Mouse (Mus musculus) kidney, postnatal 0 days (tissue): ENCODE data around the gene Tet1. TPM values are rescaled to one million over a fixed set of nuclear protein-coding genes. Genes with fewer than 3 reads are reported as not detected.

ENCODE experiments used
- ATAC-seq: fragments of 200-750 bp; cut with Nextera tagmentation; replicated peaks from 2 replicates; pipeline ENCODE4 v1.8.0; 2017; ENCODE audit warnings: low read depth, moderate number of reproducible peaks, moderate TSS enrichment, moderate library complexity; ENCODE audit not compliant: low FRiP score
- DNase-seq: peaks from one replicate; pipeline ENCODE4 v3.0.0-alpha.2; 2016; ENCODE audit warnings: low spot score
- H3K27ac ChIP-seq: fragments of 300-500 bp; sonication (generic); 2 replicates; pipeline ENCODE4 v1.5.1; 2014; ENCODE audit warnings: mild to moderate bottlenecking
- H3K27me3 ChIP-seq: fragments of 300-500 bp; sonication (generic); 2 replicates; pipeline ENCODE4 v1.6.1; 2014; ENCODE audit warnings: low read length, mixed read lengths; ENCODE audit not compliant: insufficient read depth
- H3K36me3 ChIP-seq: fragments of 300-500 bp; sonication (generic); 2 replicates; pipeline ENCODE4 v1.6.1; 2014; ENCODE audit warnings: low read length, mixed read lengths; ENCODE audit not compliant: insufficient read depth
- H3K4me1 ChIP-seq: fragments of 300-500 bp; sonication (generic); replicated peaks from 2 replicates; pipeline ENCODE4 v1.6.1; 2014; ENCODE audit warnings: antibody characterized with exemption, low read length, mixed read lengths; ENCODE audit not compliant: insufficient read depth
- H3K4me2 ChIP-seq: fragments of 300-500 bp; sonication (generic); 2 replicates; pipeline ENCODE4 v1.6.1; 2014; ENCODE audit warnings: mild to moderate bottlenecking, low read length, moderate library complexity, mixed read lengths
- H3K4me3 ChIP-seq: fragments of 300-500 bp; sonication (generic); replicated peaks from 2 replicates; pipeline ENCODE4 v1.5.1; 2014; ENCODE audit warnings: low read depth, low read length
- H3K9ac ChIP-seq: fragments of 300-500 bp; sonication (generic); 2 replicates; pipeline ENCODE4 v1.6.1; 2014; ENCODE audit warnings: low read depth, low read length
- H3K9me3 ChIP-seq: fragments of 300-500 bp; sonication (generic); replicated peaks from 2 replicates; pipeline ENCODE4 v1.6.1; 2016; ENCODE audit warnings: low read length, inconsistent platforms, mixed read lengths
- CTCF ChIP-seq: IDR thresholded peaks from 2 replicates; pipeline ENCODE4 v1.5.1; 2016; ENCODE audit warnings: antibody characterized with exemption, low read depth, mild to moderate bottlenecking, moderate library complexity
- WGBS: fragments of 180-500 bp; shearing (Covaris S2); extraction: QIAGEN DNeasy Blood & Tissue Kit; methylation state at CpG from one replicate; pipeline ENCODE4 v1.1.7; 2014; 5-methylcytosine and 5-hydroxymethylcytosine counted together
- polyA plus RNA-seq: library from polyadenylated mRNA; unstranded; fragments of >200 nt; fragmentation: Nextera tagmentation; extraction: Ambion mirVana; gene quantifications from 2 replicates; pipeline ENCODE4 v1.2.1, GENCODE M21; 2015

Tet1 gene
- polyA plus RNA-seq, 1 experiment from 2014 or later = 17.3 TPM

DNA sequence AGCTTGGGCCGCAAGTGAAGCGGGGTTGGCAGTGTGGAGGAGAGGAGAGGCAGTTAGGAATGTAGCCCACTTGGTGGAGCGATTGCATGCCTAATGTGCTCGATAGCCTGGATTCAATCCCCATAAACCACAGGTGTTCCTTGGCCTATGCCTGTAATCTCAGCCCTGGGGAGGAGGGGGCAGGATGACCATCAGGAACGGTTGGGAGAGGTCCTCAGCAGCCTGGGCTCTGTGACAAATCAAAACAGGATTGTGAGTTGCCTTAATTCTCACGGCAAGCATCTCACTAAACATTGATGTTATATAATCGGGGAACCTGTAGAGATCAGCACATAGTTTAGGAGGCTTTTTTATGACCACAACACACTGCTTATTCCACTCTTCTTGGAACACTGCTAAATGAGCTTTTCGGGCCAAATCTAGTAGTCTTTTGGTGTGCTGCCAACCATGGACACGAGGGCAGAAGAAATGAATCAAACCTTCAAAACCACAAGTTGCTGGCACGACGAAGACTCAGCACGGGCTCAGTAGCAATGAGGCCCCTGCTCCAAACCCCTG, 61.6 kb downstream of the Tet1 start:
- no peak for ATAC-seq
- Histone ChIP-seq H3K4me1 (peaks cover 11% of the 10 kb centered on the region; the same call in 1 of the 2 replicates), H3K36me3 (no peaks in the 10 kb centered on the region), H3K27ac (no peak overlapping the region), H3K4me3 (no peak overlapping the region), H3K9me3 (no peaks in the 10 kb centered on the region), H3K4me2 (no peak overlapping the region), H3K27me3 (no peaks in the 10 kb centered on the region), H3K9ac (no peak overlapping the region)
- peak; percentile 65 for DNase-seq
- TF ChIP-seq CTCF = peak; percentile 52
- 39% methylated on average over 12 of the region's 12 CpGs for WGBS

DNA sequence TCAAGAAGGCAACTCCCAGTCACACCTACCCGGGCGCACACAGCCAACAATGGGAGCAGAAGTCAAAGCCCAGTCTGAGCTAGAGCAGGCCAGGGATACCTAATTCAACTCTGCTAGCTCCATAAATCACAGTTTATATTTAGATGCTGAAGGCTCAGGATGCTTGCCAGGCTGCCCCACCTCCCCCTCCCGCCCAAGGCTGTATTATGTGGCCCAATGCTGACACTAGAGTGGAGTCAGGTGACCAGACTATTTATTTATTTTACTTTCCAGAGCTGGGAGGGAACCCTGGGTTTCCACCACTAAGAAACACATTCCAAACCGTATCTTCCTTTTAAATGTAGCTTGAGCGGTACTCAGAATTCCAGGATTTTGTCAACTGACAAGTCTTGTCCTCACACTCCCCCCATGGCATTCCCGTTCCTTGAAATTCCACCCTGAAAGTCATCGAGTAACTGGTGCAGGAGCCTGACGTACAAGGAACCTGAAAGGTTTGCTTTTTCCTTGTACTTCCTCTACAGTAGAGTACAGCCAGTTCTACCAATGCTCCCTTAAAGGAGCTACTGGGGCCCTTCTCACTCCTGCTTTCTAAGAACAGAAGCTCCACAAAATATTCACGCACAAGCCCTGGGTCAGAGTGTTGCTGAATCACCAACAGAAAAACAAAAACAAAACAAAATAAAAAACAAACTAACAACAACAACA, 64.9 kb downstream of the Tet1 start:
- H3K4me2 ChIP-seq = peak overlapping the region; percentile 34
- peak; percentile 93 for ATAC-seq
- H3K9ac ChIP-seq = no peak overlapping the region
- WGBS = 16% methylated on average over 9 of the region's 9 CpGs
- peaks cover 13% of the 10 kb centered on the region; the same call in 1 of the 2 replicates for H3K4me1 ChIP-seq
- peaks cover 11% of the 10 kb centered on the region for H3K36me3 ChIP-seq
- no peak overlapping the region for H3K4me3 ChIP-seq
- DNase-seq = peak; percentile 95
- no peak for TF ChIP-seq CTCF
- H3K9me3 ChIP-seq = no peaks in the 10 kb centered on the region
- H3K27me3 ChIP-seq = no peaks in the 10 kb centered on the region
- H3K27ac ChIP-seq = peak overlapping the region; percentile 86

DNA sequence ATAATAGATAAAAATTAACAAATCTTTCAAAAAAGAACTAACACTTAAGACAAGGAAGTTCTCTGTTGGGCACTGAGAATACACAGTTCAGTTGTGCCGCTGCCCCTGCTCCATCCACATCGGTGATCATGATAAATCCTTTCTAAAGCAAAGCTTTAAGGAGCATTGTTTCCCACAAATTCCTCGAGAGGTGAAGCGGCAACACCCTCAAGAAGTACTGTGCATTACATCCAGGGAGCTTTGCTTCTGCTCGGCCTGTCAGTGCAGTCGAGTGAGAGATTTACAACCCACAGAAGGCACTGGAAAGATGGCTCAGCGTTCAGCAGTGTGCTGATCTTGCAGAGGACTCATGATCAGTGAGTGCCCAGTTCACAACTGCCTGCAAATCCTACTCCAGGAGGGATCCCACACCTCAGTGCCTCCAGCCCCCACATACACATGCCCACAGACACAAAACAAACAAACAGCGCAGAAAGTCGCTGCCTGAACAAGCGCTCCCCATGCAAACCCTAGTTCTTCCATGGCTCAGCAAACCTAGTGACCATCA, 66.8 kb downstream of the Tet1 start:
- 42% methylated on average over 10 of the region's 10 CpGs for WGBS

DNA sequence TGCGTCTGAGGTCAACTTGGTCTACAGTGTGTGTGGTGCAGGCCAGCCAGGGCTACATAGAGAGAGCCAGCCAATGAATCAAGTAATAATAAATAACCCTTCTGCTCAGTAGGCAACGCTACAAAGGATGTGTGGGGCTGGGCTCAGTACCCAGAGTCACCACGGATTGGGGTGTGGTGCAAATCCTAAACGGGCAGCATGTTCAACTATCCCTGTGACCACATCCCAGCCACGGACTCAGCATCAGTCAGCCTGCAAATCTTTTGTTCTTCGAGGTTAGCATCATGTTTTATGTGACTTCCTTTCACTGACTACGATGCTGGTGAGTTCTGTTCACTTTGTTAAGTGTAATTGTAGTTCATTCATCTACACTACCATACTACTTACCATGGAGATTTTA, 68.1 kb downstream of the Tet1 start:
- Histone ChIP-seq H3K4me1 (peaks cover 13% of the 10 kb centered on the region; the same call in 1 of the 2 replicates), H3K9me3 (no peaks in the 10 kb centered on the region), H3K4me2 (no peak overlapping the region), H3K27ac (no peak overlapping the region), H3K9ac (no peak overlapping the region), H3K4me3 (no peak overlapping the region), H3K27me3 (no peaks in the 10 kb centered on the region), H3K36me3 (peaks cover 18% of the 10 kb centered on the region)
- no peak for TF ChIP-seq CTCF
- ATAC-seq (no peak), DNase-seq (no peak)
- WGBS = 92% methylated on average over 7 of the region's 7 CpGs

More for the DNA sequence above, 66.8 kb downstream of the Tet1 start:
- H3K36me3 ChIP-seq = peaks cover 18% of the 10 kb centered on the region
- H3K4me2 ChIP-seq = no peak overlapping the region
- no peak overlapping the region for H3K27ac ChIP-seq
- no peak overlapping the region for H3K9ac ChIP-seq
- TF ChIP-seq CTCF = no peak
- no peak overlapping the region for H3K4me3 ChIP-seq
- peaks cover 13% of the 10 kb centered on the region; the same call in 1 of the 2 replicates for H3K4me1 ChIP-seq
- DNase-seq (peak; percentile 44), ATAC-seq (peak; percentile 59; the same call in 1 of the 2 replicates)
- H3K9me3 ChIP-seq = no peaks in the 10 kb centered on the region
- H3K27me3 ChIP-seq = no peaks in the 10 kb centered on the region

DNA sequence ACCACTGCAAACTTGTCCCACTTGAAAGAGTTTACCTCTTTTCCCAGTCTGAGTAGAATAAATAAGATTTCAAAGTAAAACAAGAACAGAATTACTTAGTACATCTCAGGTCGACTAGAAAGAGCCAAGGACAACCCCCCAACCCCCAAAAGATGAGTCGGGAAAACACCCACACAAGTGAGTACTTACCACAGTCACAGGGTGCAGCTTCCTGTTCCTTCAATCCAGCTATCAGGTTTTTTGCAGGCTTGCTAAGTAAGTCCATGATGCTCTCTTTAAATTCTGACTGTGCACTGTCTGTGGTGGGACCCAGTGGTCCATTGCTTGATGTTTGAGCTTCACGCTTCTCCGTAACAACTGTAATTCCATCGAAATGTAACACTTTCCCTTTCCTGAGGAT, 70.8 kb downstream of the Tet1 start:
- no peaks in the 10 kb centered on the region for H3K9me3 ChIP-seq
- TF ChIP-seq CTCF = no peak
- WGBS = 93% methylated on average over 5 of the region's 5 CpGs
- H3K27ac ChIP-seq = no peak overlapping the region
- no peak overlapping the region for H3K9ac ChIP-seq
- ATAC-seq (no peak), DNase-seq (no peak)
- no peaks in the 10 kb centered on the region for H3K27me3 ChIP-seq
- no peak overlapping the region for H3K4me3 ChIP-seq
- peaks cover 18% of the 10 kb centered on the region for H3K36me3 ChIP-seq
- H3K4me1 ChIP-seq = 0 out of 2 replicates have a peak, but pooled peaks cover 3% of the 10 kb centered on the region
- H3K4me2 ChIP-seq = no peak overlapping the region

DNA sequence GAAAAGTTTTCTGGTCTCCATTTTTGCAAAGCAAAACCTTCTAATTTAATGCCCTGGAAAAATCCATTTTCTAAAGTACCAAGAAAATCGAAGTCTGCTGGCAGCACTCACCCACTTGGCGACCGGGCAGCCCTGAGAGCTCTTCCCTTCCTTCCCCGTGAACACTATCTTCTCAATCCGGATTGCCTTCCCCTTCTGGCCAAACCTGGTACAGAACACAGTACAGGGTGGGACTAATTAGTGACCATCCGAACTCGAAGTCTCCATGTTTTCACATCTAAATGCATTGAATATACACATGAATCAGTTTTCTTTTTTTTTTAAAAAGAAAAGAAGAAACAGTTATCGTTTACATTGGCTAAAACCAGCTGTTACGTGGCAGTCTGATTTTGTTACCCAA, 76.0 kb downstream of the Tet1 start:
- Histone ChIP-seq H3K9me3 (no peaks in the 10 kb centered on the region), H3K36me3 (0 out of 2 replicates have a peak, but pooled peaks cover 5% of the 10 kb centered on the region), H3K9ac (no peak overlapping the region), H3K4me2 (no peak overlapping the region), H3K27ac (no peak overlapping the region), H3K4me3 (no peak overlapping the region), H3K4me1 (no peaks in the 10 kb centered on the region), H3K27me3 (no peaks in the 10 kb centered on the region)
- 0 out of 2 replicates have a peak, but pooled peaks have one; percentile 7 for TF ChIP-seq CTCF
- 79% methylated on average over 9 of the region's 9 CpGs for WGBS
- DNase-seq (no peak), ATAC-seq (no peak)
